Mouse (Mus musculus): ENCODE data around the gene Epx.

Gene Epx

DNA sequence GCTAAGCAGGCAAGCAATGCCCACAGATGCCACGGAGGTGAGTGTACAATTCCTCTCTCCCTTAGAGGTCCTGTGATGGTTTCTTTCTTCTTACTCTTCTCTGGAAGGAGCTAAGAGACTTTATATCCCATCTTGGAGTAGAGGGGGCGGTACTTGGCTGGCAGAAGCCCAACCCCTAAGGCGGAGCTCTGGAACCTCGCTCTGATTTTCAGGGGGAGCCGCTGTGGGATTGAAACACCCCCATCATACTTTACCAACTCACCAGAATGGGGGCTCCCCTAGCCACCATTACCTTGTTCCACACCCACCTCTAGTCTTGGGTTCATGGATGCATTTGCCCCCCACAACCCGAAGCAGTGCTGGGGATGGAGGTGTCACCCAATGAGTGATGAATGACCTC, at the start of gene Epx:
Gene Epx (minus strand): TSS at position 101 of the 400 bp plus-strand sequence.
- DNase-seq = no peak

DNA sequence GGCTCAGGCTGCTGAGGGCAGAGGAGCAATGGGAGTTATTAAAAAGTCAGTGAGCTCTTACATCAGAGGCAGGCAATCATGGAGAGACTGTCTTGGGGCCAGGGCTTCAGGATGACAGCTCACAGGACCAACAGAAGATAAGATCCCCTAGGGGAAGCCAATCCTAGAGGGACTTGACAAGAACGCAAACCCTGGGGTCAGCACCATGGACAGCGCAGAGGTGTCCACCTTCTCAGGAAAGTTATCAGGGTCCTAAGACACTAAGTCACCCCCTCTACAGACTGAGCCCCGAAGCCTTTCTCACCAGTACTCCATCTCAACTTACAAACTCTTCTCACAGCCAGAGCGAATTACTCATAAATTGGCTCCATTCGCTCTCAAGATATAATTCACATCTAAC, 45.6 kb upstream of the Epx start, which contains the start of gene Olfr464:
Gene Olfr464 (minus strand): TSS at position 2 of the 400 bp plus-strand sequence.
- no peak for DNase-seq

DNA sequence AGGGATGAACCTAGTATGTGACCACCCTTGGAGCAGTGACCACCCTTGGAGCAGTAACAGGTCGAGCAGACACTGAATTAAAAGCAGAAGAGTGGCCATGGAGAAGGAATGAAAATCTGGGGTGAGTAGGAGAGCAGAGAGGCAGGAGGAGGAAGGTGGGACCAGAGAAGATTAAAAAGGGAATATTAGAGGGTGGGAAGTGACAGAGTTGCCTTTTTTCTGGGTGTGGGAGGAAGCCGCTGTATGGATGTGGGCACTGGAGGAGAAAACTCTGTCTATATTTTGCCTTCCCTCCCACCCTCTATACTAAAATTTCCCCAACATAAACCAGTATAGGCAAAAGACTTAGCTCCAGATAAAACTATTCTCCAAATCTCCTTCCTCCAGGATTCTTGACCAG, 45.0 kb upstream of the Epx start:
- DNase-seq = no peak

DNA sequence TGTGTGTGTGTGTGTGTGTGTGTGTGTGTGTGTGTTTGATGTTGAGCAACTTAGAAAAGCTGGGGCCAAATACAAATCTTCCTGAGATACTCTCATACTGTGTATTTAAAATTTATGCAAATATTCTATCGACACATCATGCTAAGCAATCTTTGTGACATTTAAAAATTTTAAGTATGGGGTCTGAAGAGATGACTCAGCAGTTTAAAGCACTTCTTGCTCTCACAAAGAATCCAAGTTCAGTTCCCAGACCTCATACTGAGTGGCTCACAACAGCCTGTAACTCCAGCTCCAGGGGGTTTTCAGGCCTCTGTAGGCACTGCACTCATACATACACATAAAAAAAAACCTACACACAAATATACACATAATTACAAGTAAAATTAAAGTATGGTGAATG, 40.7 kb upstream of the Epx start:
- DNase-seq = no peak

DNA sequence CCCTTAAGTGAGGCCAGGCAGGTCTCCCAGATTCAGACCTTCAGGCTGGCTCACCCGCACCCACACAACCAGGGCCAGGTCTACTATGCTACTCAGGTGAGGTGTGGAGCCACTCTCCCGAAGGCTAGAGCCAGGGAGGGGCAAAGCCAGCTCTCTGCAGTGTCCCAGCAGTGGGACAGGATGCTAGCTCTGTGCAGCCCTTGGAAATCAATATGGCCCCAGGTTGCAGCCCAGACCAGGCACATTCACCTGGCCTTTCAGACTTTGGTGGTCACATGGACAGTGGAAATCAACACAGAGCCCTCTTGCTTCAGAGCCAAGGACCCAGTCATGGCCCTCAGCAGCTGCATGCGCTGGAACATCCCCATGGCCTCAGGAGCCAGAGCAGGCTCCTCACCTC, 29.0 kb upstream of the Epx start:
- no peak for DNase-seq

DNA sequence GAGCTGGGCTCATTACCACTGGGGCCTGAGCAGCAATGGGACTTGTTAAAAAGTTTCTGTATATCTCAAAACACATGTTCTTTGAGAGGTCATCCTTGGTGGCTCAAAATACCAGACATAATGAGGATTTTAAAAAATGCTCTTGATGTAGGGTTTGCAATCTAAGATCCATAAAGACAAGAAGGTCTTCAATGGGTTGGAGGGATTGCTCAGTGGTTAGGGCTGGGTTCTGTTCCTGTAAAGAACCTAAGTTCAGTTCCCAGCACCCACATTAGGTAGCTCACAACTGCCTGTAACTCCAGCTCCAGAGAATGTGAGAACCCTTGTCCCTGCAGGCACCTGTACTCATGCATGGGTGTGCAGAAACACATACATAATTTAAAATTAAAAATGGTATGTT, 22.0 kb upstream of the Epx start, which contains the start of gene Olfr463:
Gene Olfr463 (minus strand): TSS at position 101 of the 400 bp plus-strand sequence.
- DNase-seq = no peak

DNA sequence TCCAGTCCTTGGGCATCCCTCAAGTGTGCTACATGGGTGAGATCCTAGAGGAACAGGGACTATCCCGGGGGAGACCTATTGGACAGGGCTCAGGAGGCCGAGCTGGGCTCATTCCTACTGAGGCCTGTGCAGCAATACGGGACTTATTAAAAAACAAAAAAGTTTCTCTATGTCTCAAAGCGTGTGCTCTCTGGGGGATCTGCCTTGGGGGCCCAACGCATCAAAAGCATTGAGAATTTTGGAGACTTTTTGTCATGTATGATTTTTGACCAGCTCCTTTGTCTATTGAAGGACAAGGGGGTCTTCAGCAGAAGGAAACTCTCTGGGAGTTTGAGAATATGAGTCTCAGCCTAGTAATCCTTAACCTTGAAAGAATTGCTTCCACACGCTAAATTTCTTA, 16.8 kb upstream of the Epx start, which contains the start of gene Olfr462:
Gene Olfr462 (minus strand): TSS at position 101 of the 400 bp plus-strand sequence.
- DNase-seq = no peak

DNA sequence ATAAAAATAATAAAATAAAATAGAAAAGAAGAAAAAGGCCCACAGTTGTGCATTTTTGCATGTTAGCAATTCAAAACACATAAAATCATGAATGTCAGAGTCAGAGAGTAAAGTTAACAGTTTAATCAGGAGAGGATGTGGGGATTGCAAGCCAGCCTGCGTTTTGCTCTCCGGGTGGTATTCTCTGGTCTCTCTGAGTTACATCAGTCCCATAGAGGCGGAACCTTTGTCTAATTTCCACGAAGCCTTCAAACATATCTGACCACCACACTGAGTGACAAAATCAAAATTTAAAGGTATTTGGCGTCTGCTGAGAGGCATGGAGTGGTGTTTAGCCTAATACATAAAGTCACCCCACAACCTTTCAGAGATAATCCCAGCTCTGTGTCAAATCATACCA, 9.5 kb upstream of the Epx start:
- no peak for DNase-seq

DNA sequence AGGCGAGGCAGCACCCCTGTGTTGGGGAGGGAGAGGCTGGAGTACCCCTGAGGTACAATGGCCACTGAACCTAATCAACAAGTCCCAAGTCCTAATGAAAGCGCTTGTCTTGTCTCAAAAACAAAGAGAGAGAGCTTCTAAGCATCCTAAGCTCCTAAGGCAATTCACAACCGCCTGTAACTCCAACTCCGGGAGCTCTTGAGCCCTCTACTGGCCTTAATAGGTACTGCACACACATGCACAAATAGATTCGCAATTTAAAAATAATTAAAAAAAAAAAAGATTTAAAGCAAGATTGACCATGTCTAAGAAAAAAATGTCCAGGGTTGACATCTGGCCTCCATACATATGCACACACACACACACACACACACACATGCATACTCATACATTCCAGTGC, 8.2 kb upstream of the Epx start:
- peak in 1 of 2 experiments; percentile 18 for DNase-seq

DNA sequence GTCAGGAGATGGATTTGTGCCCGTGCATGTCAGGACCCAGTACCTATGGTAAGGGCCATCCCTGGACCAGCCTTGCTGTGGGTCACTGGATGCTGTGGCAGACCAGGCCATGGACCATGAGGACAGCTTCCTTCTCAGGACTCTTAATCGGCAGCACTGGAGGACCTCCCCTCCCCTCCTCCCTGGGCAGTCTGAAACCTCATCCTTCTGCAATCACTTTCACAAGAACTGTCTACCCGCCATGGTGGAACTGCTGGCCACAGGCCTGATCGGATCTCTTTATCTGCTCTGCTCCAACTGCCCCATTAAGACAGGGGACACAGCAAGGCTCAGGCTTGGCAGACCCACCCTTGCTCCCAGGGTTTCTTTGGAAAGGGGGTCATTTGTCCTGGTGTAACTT, 6.4 kb upstream of the Epx start:
- DNase-seq = no peak

DNA sequence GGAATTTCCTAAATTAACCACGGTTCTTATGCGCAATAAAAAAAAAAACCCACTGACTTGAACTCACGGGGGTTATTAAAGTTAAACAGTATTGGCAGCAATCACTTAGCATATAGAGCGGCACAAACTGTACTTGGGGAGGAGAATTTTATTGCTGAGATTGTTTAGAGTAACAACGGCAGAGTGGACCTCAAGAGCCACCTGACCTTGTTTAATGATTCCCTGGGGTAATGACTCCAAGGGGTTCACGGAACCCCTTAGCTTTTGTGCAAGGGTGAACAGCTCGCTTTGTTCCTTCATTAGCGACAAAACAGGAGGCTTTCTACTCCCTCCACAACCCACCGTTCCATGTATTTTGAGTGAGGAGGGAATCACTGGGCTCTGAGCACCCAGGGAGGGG, 4.5 kb upstream of the Epx start:
- no peak for DNase-seq

DNA sequence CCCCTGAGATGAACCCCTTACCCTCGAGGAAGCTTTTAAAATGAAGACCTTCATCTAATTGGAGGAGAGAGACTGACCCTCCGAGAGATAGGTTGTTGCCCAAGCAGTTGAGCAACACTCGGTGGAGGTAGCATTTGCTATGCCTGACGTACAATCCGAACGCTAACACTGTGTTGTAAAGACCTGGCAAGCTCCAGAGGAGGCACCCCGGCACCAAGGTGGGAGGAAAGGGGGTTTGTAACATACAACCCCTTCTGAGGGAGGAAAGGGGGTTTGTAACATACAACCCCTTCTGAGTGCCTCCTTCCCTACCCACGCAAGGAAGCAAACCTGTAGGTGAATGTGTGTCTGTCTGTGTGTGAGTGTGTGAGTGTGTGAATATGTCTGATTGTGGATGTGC, 3.6 kb downstream of the Epx start:
- DNase-seq = no peak

DNA sequence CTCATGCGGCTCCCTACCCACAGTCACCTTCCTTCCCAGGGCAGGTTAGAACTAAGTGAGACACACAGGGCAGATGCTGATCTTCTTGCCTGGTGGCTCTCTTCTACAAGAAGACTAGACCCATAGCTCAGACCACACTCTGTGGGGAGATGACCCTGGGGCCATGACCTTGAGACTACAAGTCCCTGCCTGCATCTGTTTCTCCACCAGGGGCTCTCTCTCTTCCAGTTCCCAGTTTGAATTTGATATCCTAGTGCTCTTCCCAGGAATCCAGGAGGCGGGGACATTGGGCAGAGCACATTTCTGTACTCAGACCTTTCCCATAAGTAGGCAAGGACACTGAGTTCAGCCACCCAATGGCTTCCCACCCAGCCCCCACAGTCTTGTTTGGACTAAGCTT, 5.2 kb downstream of the Epx start:
- no peak for DNase-seq

DNA sequence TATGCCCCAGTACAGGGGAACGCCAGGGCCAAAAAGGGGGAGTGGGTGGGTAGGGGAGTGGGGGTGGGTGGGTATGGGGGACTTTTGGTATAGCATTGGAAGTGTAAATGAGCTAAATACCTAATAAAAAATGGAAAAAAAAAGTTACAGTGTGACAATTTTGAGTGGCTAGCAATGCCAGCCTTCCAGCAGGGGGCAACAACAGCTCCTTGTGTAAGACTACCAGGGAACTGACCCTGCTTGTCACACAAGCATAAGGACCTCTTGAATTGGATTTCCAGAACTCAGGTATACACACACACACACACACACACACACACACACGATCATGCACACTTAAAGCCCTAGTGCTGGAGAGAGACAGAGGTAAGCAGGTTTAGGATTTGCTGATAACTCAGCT, 8.4 kb downstream of the Epx start:
- DNase-seq = peak in 1 of 2 experiments; percentile 26

DNA sequence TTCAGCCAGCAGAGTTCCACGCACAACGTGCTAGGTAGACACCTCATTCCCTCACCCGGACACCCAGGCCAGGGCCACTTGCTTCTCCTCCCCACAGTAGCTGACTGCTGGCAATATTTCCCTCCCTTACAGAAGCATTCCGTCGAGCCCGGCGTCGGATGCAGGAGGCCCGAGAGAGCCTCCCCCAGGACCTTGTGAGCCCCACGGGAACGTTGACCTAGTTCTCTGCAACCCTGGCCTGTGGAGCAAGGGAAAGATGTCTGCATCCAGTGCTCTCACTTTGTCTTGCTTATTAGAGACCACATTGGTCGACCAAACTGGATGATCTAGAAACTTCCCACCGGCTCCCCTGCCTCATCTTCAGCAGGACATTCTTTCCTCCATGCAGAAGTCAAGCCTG, 12.5 kb downstream of the Epx start:
- no peak for DNase-seq

DNA sequence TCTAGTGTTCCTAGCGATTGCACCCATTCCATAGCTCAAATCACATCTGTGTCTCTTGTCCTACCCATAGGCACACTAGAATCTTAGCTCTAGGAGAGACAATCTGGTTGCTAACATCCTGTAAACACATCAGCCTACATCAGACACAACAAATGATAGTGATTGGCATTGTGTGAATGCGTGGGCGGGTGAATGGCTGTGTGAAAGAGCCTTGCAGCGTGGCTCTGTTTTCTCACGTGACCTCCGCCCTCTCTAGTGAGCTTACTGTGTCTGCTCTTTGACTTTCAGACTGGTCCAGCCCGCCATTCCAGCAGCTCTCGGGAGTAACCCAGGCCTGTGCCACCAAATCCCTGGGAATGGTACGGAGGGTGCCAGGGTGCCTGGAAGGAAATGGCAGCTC, 14.9 kb downstream of the Epx start:
- no peak for DNase-seq

DNA sequence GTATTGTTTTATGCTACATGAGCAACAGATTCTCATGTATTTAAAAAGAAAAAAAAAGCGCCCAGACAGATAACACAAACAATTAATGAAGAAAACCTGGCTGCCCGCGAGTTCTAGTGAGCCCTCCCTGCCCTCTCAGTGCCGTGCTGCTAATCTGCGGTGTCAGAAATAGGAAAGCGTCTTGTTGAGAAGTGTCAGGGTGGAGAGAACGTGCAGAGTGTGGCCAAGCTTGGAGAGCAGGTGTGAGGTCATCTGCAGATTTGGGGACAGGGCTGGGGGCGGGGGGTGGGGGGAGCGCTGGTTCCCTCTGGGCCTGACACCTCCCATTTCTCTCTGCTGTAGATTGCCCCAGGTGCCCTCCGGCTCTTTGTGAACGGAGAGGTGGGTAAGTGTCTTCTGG, 16.1 kb downstream of the Epx start:
- DNase-seq = no peak

DNA sequence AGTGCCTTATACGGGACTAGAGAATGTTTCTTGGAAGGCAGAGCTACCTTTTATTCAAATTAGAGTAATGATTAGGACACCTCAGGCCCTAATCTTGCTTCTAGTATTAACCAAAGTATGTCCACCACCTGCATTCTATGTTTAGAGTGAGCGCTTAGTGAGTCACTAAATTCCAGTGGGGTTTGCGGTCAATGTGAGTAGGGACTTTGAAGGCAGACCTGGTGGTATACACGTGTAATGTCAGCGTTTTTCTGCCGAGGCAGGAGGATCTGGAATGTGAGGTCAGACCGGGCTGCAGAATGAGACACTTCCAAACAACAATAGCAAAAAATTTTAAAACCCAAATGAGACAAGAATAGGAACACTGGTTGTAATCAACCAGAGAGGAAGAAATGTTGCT, 20.8 kb downstream of the Epx start:
- no peak for DNase-seq

DNA sequence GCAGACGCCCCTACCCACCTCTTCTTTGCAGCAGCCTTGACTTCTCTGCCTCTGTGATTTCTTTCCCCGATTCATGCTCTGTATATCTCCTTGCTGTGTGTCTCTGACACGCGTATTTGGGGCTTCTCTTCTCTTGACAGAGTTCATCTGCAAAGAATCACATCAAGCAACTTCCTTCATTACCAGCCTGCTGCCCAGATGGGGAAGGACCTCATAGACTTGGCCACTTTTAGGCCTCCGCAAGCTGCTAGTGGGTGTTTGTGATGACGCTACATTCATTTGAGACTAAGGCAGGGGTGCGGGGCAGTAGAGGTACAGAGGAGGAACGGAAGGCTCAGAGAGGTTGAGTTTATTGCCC, 21.8 kb downstream of the Epx start:
- DNase-seq = peak in 1 of 2 experiments; percentile 34

DNA sequence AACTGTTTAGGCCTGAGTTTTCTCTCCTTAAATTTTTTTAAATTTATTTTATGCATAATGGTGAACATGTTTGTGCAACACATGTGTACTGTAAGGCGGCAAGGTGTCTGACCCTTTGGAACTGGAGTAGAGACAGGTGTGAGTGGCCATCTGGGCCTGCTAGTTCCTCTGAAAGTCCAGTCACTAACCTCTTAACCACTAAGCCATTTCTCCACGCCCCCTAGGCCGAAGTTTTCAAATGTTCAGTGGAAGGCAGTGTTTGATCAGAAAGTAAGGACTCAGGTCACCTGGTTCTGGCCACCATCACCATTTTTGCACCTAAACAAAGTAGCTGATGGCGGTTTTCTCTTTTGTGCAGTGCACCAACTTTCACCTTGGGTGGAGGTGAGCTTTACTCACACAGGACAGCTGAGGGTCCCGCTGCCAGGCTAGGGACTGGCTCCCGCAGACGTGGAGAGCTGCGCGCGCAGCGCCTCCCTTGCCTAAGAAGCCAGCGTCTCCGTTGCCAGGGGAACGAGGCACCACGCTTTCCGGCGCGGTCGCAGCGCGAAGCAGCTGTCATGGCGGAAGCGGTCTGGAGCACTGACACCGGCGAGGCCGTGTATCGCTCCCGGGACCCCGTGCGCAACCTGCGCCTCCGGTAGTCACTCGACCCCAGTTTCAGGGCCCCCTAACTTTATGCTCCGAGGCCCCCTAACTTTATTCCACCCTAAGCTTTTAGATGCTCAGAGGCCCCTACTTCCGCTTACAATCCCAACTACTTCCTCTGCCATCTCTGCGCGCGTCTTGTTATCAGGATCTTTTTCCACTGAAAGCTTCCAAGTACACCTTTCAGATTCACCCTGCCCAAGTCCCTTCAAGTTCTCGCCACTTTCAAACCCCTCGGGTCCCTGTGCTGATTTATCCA, 22.4 kb downstream of the Epx start, which contains the start of gene Mks1:
Gene Mks1 (plus strand): TSS at position 526 of the 907 bp plus-strand sequence.
- DNase-seq = peak; percentile 92 to 95

DNA sequence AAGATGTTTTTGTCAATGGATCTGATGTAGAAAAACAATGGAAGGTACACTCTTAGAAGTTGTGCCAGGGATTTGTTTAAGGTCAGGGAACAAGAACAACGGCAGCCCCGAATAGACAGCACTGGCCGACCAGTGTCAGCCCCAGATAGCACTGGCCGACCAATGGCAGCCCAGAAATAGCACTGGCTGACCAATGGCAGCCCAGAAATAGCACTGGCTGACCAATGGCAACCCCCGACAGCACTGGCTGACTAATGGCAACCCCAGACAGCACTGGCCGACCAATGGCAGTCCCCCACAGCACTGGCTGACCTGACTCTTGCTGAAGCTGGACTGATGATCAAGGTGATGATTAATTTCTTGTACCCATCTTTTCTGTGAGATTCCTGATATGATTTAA, 27.5 kb downstream of the Epx start:
- DNase-seq = no peak

DNA sequence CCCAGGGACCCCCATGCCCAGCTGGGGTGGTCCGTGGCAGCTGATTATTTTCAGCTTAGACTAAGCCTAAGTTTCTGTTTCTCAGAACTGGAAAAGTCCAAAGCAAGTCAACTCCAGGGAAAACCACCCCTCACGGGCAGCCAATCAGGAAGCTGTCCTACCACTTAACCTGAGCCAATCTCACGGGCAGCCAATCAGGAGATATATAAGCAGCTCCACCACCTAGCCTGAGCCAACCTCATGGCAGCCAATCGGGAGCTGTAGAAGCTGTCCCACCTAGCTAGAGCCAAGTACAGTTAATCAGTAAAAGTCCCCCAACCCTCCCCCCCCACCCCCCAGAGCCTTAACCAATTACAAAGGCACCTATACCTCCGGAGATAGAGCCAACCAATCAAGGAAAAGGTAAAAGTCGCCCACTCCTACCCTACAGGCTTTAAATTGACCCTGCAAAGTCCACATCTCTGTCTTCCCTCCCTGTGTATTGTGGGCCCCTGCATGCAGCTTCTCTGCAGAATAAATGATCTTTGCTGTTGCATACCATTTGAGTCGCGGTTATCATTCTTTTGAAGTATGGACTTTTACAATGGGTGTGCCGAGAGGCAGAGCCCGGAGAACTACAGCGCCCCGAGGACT, 28.3 kb downstream of the Epx start:
- DNase-seq = no peak

DNA sequence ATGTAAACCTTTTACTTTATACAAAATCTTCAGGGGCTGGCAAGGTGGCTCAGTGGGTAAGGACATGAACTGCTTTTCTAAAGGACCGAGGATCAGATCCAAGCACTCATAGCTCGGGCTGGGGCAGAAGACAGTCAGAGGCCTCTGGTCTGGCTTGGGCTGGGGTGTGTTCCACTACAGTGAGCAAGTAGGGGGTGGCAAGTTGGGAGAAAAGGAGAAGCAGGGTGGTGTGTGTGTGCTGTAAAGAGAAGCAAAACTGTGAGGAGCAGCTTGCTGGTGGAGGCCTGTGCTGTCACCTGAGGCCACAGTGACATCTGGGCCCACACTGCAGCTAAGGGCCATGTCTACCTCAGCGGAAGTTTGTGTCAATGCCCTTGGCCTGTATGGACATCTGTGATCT, 33.9 kb downstream of the Epx start:
- no peak for DNase-seq

DNA sequence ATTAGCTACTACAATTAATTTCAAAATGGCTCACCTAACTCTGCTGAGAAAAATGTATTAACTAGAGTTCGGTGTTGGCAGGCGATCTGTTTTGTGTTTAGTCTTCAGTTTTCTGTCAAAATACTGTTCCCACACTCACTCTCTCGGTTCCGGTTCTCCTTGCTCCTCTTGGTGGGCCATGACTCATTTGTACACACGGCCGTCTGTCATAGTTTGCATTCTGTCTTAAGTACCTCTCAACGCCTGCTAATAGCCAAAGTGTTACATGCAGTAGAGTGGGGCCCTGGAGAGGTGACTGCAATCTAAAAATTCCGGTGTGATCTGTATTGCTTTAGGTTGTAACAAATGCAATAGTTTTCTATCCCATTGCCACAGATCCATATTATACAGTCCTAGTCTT, 34.7 kb downstream of the Epx start:
- no peak for DNase-seq

All from cerebellum, postnatal 25 days (tissue).